Mouse (Mus musculus) large intestine, adult 2 months (tissue): Measurements from ENCODE around the gene Ccdc120. TPM values are rescaled to one million over a fixed set of nuclear protein-coding genes. Genes with fewer than 3 reads are reported as not detected.
"Not testable (repeated sequence)": the region's sequence is repeated elsewhere in the genome, so short reads cannot be mapped to it uniquely, and the experiment has no call there.

ENCODE experiments used
- DNase-seq: peaks from one replicate; pipeline ENCODE4 v3.0.0-alpha.2; 2012; ENCODE audit warnings: low read depth, low spot score
- WGBS: fragments of 180-500 bp; shearing (Covaris S2); methylation state at CpG from one replicate; pipeline ENCODE4 v1.1.7; 2018; 5-methylcytosine and 5-hydroxymethylcytosine counted together
- polyA plus RNA-seq: library from polyadenylated mRNA; depleted of rRNA; stranded (reverse); fragments of >200 nt; gene quantifications from 2 replicates; pipeline ENCODE4 v1.2.3, GENCODE M21; 2012; rRNA removed

Gene Ccdc120
- polyA plus RNA-seq, 1 experiment, result 10.2 TPM

GRCm38 (mm10) chrX:7714135-7714899, 36.4 kb downstream of the Ccdc120 start, which contains the start of gene Wdr45:
Gene Wdr45, plus strand, starts transcription at chrX:7714333.
- 14% methylated on average over 40 of the region's 60 CpGs for WGBS
- peak; percentile 64 for DNase-seq

- WGBS, result 15% methylated on average over 6 of the region's 12 CpGs
- DNase-seq, result not testable (repeated sequence)
These were observed 37.0 kb downstream of the Ccdc120 start for GRCm38 (mm10) chrX:7713764-7714134.

- DNase-seq, result peak; percentile 75
- WGBS, result 17% methylated on average over 33 of the region's 33 CpGs
These were observed 53.7 kb downstream of the Ccdc120 start, which contains the start of gene Gpkow for GRCm38 (mm10) chrX:7696954-7697381. Gene Gpkow, plus strand, starts transcription at chrX:7697131.

- no peak for DNase-seq
- WGBS, result 26% methylated on average over 6 of the region's 6 CpGs
These were observed 54.2 kb downstream of the Ccdc120 start for GRCm38 (mm10) chrX:7696520-7696919.

- no peak for DNase-seq
- WGBS, result 38% methylated on average over 4 of the region's 4 CpGs
These were observed 57.8 kb downstream of the Ccdc120 start for GRCm38 (mm10) chrX:7692862-7693261.

- no peak for DNase-seq
- 59% methylated on average over 3 of the region's 3 CpGs for WGBS
These were observed 60.2 kb downstream of the Ccdc120 start for GRCm38 (mm10) chrX:7690486-7690885.

- no peak for DNase-seq
- WGBS, result 86% methylated on average over 2 of the region's 2 CpGs
These were observed 62.4 kb downstream of the Ccdc120 start for GRCm38 (mm10) chrX:7688321-7688720.

Other genes starting within 250 kb of the Ccdc120 start
- gene Foxp3, start 177.3 kb downstream of the Ccdc120 start, polyA plus RNA-seq, result 0.53 and 0.69 TPM in 2 replicates
- gene Ppp1r3f, start 176.6 kb downstream of the Ccdc120 start, polyA plus RNA-seq, result 0.60 and 1.8 TPM in 2 replicates
- 13.0 TPM in 2 replicates for gene Ccdc22, start 145.4 kb downstream of the Ccdc120 start, polyA plus RNA-seq
- 0.01 TPM in 2 replicates for gene Cacna1f, start 143.8 kb downstream of the Ccdc120 start, polyA plus RNA-seq
- 4.3 and 5.5 TPM in 2 replicates for gene Syp, start 112.4 kb downstream of the Ccdc120 start, polyA plus RNA-seq
- 7.1 and 10.6 TPM in 2 replicates for gene Prickle3, start 93.6 kb downstream of the Ccdc120 start, polyA plus RNA-seq
- 278 and 316 TPM in 2 replicates for gene Plp2, start 79.5 kb downstream of the Ccdc120 start, polyA plus RNA-seq
- gene Magix, start 69.7 kb downstream of the Ccdc120 start, polyA plus RNA-seq, result 1.0 and 1.1 TPM in 2 replicates
- 5.3 and 7.4 TPM in 2 replicates for gene Gpkow, start 53.8 kb downstream of the Ccdc120 start, polyA plus RNA-seq
- gene Wdr45, start 36.6 kb downstream of the Ccdc120 start, polyA plus RNA-seq, result 27.0 and 38.0 TPM in 2 replicates
- 0.10 TPM in 1 of 2 replicates, not detected in the other for gene Gm45208, start 28.7 kb downstream of the Ccdc120 start, polyA plus RNA-seq
- 28.5 and 28.9 TPM in 2 replicates for gene Praf2, start 22.5 kb downstream of the Ccdc120 start, polyA plus RNA-seq
- gene Tfe3, start 11.7 kb upstream of the Ccdc120 start, polyA plus RNA-seq, result 12.4 and 17.6 TPM in 2 replicates
- 19.5 and 33.3 TPM in 2 replicates for gene Gripap1, start 38.9 kb upstream of the Ccdc120 start, polyA plus RNA-seq
- 1.0 and 1.2 TPM in 2 replicates for gene Kcnd1, start 71.4 kb upstream of the Ccdc120 start, polyA plus RNA-seq
- 31.4 and 35.7 TPM in 2 replicates for gene Otud5, start 90.5 kb upstream of the Ccdc120 start, polyA plus RNA-seq
- gene Pim2, start 127.4 kb upstream of the Ccdc120 start, polyA plus RNA-seq, result 13.4 and 13.8 TPM in 2 replicates
- gene Slc35a2, start 133.1 kb upstream of the Ccdc120 start, polyA plus RNA-seq, result 118 and 125 TPM in 2 replicates
- gene Pqbp1, start 148.4 kb upstream of the Ccdc120 start, polyA plus RNA-seq, result 38.8 and 48.6 TPM in 2 replicates
- gene Timm17b, start 148.5 kb upstream of the Ccdc120 start, polyA plus RNA-seq, result 38.0 and 40.1 TPM in 2 replicates
- gene Gm10491, start 156.9 kb upstream of the Ccdc120 start, polyA plus RNA-seq, result not detected in 2 replicates
- not detected in 2 replicates for gene Gm10490, start 158.6 kb upstream of the Ccdc120 start, polyA plus RNA-seq
- gene Pcsk1n, start 168.9 kb upstream of the Ccdc120 start, polyA plus RNA-seq, result 4.3 and 6.0 TPM in 2 replicates
- gene Eras, start 177.7 kb upstream of the Ccdc120 start, polyA plus RNA-seq, result not detected in 2 replicates
- gene Hdac6, start 197.0 kb upstream of the Ccdc120 start, polyA plus RNA-seq, result 10.8 and 12.5 TPM in 2 replicates
- gene Gata1, start 227.2 kb upstream of the Ccdc120 start, polyA plus RNA-seq, result 0.05 and 0.14 TPM in 2 replicates